Mouse (Mus musculus): Measurements from ENCODE around the gene Opcml.

The Opcml gene

DNA sequence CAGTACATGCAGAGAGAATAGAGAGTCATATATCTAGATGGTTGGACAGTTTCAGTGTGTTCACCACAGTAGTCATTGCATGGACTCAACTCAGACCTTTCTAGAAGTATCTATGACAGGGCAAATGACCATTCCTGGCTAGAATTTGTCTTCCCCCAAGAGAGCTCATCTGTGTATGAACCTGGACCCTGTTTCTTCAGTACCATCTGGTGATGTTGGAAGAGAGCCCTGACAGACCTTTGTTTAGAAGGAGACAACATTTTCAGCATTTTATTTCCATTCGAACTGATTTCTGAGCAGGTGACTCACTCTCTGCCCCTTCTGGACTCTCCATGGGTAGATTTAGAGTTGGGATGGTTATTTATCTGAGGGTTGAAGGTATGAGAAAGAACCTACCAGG, 827.1 kb downstream of the Opcml start:
- no peak for DNase-seq (ENCODE audit: low read depth, low spot score)

DNA sequence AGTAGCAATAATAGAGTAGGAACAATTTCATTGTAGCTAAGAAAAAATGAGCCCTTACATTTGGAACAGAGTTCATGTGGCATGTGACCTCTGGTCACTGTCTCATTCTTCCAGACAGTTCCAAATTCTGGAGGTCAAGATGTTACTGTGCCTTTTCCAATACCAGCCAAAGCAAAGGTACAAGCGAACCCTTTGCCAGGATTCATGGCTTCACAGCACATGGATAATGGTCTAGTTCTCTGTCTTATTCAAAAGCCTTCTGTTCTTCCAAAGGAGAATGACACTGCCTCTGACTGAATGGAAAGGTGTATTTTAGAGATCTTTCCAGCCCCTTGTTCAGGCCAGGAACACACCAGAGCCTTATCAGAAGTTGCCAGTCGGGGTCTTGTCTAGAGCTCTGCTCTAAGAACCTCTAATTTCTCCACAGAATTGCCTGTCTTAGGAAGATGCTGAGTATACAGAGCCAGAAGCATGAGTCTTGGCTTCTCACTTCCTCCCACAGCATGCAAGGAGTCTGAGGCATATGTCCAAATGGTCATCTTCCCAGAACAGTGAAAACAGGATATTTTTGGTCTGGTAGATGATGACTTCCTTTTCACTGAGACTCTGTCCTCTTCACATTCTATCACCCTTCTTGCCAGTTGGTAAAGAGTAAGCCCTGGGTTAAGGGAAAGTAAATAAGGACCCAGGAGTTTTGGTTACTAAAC, 827.8 kb downstream of the Opcml start:
- DNase-seq (ENCODE audit: low read depth, low spot score) = no peak

- DNase-seq (ENCODE audit: low read depth, low spot score) = no peak
Measured at GRCm38 (mm10) chr9:28621939-28622338, 831.4 kb downstream of the Opcml start.

GRCm38 (mm10) chr9:28624870-28625269, 834.3 kb downstream of the Opcml start:
- no peak for DNase-seq (ENCODE audit: low read depth, low spot score)

DNA sequence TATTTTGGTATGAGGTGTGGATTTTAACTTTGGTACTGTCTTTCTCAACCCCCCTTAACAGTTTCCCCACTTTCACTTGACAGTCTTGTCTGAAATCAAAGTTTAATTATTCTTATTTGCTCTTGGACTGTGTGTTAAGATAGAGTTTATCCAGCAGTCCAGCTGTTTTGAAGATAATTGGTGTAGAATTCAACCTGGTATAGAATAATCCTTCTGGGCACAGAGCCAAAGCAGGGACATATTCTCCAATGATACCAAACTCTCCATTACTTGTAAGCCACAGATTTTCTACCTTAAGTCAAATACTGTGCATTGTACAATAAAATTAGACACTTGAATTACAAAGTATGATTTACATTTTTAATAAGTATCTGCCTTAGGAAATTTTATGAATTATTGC, 852.2 kb downstream of the Opcml start:
- no peak for DNase-seq (ENCODE audit: low read depth, low spot score)

GRCm38 (mm10) chr9:28644063-28644462, 853.5 kb downstream of the Opcml start:
- DNase-seq (ENCODE audit: low read depth, low spot score) = no peak

DNA sequence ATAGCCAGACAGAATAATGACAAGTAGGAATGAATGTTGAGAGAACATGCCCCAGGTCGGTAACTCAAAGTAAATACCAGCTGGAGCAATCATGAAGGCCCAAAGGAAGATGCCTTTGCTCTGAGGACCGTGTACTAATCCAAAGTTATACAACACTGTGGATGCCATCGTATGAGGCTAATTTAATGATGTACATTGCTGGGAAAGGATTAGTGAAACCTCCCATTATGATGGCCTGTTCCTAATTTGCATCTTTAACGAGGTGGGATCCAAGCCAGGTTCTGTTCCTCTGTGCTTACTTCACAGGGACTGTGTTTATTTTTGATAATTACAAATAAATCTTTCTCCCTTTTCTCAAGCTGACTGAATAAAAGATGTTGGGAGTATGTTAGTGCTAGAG, 859.5 kb downstream of the Opcml start:
- no peak for DNase-seq (ENCODE audit: low read depth, low spot score)

DNA sequence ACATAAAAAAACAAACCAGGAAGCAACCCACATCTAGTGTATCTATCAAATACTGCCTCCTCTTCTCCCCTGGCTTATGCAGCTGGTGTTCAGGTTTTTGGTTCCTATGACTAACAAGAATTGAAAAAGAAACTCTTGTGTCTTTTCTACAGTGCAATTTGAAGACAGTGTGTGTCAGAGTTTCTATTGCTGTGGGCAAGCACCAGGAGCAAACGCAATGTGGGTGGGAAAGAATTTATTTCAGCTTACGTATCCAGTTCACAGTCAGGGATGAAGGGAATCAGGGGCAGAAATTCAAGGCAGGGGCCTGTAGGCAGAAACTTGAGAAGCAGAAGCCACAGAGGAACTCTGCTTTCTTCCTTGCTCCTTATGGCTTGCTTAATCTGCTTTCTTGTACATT, 869.4 kb downstream of the Opcml start:
- DNase-seq (ENCODE audit: low read depth, low spot score) = no peak

DNA sequence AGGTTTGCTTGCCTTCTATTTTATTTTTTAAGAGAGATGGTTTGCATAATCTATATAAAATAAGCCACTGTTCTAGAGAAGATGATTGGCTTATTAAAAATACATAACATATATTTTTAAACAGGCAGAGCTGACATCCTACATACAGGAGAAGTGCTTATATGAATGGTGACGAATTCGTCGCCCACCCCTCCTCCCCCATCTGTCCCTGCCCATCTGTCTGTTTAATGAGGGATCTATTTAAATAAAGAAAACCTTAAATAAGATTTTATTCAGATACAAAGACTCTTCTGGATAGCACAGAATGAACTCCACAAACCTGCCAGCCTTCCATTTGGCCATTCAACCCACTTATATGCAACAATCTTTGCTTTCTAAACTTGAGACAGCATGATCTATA, 872.3 kb downstream of the Opcml start:
- DNase-seq (ENCODE audit: low read depth, low spot score) = no peak

DNA sequence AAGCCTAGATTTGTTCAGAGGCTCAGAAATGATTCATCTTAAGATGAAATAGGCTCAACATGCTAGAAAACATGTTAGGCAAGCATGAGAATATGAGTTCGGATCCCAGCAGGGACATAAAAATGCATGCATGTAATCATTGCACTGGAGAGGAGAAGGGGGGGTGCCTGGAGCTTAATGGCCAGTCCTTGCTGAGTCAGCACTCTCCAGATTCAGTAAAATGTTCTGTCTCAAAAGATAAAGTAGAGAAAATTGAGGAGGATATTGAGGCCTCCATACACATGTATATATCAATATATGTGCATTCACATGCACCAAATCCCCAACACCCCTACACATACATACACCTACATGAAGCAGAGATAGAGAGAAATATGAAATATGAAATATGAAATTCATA, 889.7 kb downstream of the Opcml start:
- DNase-seq (ENCODE audit: low read depth, low spot score) = no peak

DNA sequence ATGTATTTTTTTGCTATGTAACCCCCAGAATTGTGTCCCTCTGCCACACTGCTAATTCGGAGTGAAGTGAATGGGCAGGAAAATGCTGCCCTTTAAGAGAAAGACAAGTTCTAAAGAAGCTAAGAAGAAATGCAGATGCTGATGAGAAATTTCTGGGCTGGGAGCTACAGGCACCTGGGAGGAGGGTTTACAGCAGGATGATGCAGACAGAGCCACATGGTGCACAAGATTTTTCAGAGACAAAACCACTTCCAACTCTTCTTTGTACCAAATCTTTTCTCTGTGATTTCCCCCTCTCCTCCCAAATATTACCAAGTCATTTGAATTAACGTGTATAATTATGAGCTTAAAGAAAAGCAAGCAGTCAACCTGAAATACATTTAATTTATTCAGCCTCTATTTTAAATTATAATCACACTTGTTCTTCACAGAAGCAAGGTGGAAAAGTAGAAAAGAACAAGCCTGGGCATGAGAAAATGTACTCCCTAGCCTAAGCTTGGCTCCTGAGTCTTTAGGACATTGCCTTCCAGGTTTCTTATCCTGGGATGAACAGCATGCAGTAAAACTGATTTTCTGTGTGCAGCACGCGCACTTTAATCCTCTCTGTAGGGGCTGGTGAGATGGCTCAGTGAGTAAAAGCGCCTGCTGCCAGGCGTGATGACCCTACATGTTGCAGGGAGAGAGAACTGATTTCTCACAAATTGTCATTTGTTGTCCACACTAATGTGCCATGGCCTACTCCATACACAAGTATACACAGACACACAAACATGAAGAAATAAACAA, 890.9 kb downstream of the Opcml start:
- DNase-seq (ENCODE audit: low read depth, low spot score) = no peak

DNA sequence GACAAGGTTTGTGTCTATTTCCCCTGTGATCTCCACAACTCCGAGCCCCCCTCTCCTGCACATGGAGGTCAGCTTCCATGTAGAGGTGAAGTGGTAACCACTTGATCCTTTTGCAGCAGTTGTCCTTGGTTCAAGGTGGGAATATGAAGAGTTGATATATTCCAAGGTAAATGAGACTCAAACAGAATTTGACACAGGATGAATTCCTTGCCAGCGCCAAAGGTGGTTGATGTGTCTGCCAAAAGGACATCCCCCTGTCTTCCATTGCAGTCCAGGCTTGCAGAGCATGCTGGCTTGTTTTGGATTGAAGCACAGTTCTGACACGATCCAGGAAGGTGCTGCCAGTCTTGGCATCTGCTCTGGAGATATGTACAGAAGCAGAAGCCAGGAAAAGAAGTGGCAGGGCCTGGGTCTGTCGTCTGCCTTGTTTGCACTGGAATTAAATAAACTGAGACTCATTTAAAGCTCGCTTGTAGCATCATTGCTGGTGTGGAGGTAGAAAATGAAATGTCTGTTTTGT, 893.4 kb downstream of the Opcml start:
- no peak for DNase-seq (ENCODE audit: low read depth, low spot score)

DNA sequence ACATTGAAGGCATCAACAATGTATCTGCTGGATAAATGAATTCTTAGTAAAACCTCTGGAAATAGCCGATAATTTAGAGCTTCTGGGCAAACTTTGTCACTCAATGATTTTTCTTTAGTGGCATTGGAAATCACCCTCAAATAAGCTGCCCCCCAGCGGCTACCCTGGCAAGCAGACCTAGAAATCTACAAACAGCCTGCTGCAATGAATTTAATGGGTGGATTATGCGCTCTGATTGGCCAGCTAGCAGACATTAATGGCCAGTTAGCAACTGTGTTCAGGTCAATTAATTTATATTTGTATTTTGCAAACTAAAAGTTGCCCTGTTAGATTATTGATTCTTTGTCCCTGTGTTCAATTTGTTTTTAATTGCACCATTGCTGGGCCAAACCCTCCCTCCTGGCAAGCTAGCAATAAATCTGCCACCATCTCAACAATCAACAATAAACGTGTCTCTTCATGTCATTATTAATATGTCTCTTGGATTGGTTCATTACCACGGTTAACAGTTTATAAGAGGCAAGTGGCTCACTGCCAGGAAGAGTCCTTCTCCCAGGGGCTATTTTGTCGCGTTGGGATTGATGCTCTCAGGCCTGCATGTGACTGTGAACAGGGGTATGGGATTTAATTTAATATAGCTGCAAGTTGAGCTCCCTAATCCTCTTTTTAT, 896.5 kb downstream of the Opcml start:
- no peak for DNase-seq (ENCODE audit: low read depth, low spot score)

GRCm38 (mm10) chr9:28690134-28690533, 899.6 kb downstream of the Opcml start:
- no peak for DNase-seq (ENCODE audit: low read depth, low spot score)

DNA sequence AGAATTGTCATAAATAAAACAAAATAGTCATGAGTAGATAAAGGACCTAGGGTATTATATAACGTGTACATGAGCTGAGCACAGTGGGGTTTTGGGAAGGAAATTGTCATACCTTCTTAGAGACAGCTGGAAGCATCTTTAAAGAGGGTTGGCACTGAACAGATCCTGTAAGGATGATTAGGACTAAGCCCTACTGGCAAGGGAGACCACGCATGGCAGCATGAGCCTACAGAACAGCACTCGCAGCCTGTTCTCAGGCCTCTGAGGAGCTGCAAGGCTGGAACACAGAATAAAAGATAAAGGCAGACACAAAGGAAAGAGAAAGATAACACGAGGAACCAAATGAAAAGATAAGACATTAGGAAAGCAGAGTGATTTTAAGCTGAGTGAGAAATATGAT, 915.2 kb downstream of the Opcml start:
- no peak for DNase-seq (ENCODE audit: low read depth, low spot score)

GRCm38 (mm10) chr9:28714544-28714943, 924.0 kb downstream of the Opcml start:
- DNase-seq (ENCODE audit: low read depth, low spot score) = no peak

DNA sequence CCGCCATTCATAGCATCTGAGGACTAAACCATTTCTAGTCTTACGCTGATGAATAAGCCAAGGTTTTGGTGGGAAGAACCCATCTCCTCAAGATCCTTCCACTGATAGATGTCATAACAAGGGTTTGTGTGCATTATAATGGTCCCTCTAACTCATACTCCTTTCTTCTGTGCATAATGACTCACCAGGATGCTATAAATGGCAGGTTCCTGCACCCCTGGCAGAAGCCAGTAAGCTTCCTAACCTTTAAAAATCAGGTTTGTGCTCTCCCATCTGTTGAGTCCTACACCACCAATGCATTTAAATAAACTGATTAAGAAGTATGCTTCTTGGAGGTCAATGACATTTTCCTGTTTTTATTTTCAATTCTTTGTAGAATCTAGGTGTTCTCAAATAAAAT, 929.6 kb downstream of the Opcml start:
- no peak for DNase-seq (ENCODE audit: low read depth, low spot score)

GRCm38 (mm10) chr9:28731811-28732602, 941.4 kb downstream of the Opcml start:
- DNase-seq (ENCODE audit: low read depth, low spot score) = no peak

DNA sequence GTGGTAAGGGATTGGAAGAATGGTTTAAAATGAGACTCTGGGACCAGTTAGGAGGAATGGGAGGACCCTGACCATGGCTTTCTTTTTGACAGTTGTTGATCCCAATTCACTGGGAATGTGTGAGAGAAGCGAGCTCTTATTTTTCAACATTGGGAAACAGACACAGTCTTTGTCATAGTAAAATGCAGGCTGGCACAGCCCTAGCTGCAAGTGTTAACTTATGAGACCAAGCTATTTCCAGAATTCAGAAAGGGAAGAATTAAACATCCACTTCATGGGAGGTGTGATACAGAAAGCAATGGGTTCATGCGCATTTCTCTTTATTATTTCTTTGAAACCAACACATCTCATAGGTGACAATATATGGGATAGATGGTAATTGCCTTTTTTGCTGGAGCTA, 947.4 kb downstream of the Opcml start:
- DNase-seq (ENCODE audit: low read depth, low spot score) = no peak

DNA sequence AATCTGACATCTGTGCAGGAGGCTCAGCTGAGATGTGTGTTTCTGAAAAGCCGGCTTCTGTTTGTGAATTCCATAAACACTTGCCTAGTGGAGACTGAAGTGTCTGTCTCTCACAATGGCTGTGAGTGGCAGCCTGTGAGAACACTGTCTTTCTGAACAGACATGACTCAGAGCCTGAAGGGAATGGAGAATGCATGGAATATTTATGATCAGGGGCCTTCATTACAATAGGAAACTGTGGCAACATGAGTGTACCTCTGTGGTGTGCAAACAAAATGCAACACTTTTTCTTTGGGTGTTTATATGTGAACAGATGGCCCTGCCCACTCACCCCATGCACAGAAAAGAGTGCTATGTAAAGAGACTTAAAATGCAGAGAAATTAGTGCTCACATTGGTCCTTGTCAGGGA, 947.9 kb downstream of the Opcml start:
- DNase-seq (ENCODE audit: low read depth, low spot score) = no peak

- DNase-seq (ENCODE audit: low read depth, low spot score) = no peak
Measured at GRCm38 (mm10) chr9:28744771-28745170, 954.2 kb downstream of the Opcml start.

GRCm38 (mm10) chr9:28748902-28749301, 958.3 kb downstream of the Opcml start:
- no peak for DNase-seq (ENCODE audit: low read depth, low spot score)
